Mouse (Mus musculus) thymus, postnatal 36 days (tissue): ENCODE data around the gene Mon2.

ENCODE experiments used
- DNase-seq, 2 experiments: peaks; one replicate each; pipeline ENCODE4 v3.0.0; 2022; ENCODE audit warnings: mixed read lengths in 2 of 2

Gene Mon2

GRCm38 (mm10) chr10:123076245-123077023 lies at the start of gene Mon2:
Mon2 (minus strand) TSS chr10:123076505.
- DNase-seq, result peak; percentile 95 to 97

- DNase-seq, result no peak
Measured at GRCm38 (mm10) chr10:123120666-123121392, 44.5 kb upstream of the Mon2 start.

- DNase-seq, result no peak
Measured at GRCm38 (mm10) chr10:123116861-123117260, 40.6 kb upstream of the Mon2 start.

GRCm38 (mm10) chr10:123113466-123113865 lies 37.2 kb upstream of the Mon2 start:
- DNase-seq, result no peak

DNA sequence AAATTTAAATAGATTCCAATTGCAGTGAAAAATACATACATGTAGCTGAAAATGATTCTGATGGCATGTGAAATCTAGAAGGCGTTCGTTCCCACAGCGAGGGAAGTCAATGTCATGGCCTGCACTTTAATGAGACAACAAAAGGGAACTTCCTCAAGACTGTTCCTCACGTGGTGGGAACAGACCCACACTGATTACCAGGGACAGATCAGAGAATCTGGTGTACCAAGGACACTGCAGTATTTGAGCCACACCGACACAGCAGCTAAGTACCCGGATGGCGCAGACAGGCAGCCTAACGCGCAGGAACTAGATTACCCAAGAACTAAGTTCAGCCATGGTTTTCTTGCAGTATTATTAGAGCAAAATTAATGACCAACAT lies 36.5 kb upstream of the Mon2 start:
- no peak for DNase-seq

DNA sequence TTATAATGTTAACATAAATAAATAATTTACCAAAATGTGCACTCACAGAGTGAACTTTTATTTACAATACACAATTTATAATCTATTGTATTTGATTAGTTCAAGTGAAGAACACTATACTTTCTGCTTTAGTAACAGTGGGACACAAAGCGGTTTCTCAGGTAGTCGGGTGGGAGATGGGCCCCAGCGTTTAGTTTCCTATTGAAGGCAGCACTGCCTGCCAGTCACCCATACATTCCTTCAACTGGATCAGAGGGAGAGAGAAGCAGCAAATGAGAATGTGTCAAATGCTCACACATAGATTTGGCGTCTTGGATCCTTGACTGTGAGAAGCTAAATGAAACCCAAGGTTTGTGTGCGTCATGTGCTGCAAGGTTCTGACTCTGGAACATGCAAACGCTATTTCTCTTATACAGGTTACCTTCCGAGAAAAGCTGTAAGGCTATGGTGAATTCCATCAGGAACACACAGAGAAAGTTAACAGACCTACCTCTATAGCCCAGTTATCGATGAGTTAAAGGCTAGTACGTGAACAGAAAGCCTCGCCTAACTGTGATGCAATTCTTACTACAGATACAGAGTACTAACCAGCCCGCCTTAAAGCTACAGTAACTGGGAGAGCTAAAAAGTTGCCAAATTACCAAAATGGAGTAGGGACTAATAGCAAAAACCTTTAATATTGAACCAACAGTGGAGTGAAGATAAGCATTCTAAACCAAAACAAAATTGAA lies 35.9 kb upstream of the Mon2 start:
- DNase-seq, result no peak

DNA sequence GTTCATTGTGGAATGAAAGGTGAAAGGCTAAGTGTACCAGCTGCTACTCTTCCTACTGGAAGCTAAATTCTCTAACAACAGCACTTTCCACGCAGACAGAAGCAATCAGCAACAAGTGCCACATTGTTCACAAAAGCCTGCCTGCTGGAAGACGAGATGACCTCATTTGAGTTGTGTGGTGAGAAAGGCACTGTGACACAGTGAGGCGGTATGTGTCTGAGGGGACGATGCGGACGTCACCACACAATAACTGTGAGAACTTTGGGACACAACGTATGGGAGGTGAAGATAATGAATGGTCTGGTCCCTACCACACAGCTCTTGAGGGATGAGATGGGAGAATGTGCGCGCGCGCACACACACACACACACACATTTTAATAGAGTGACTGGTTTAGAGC lies 34.2 kb upstream of the Mon2 start:
- no peak for DNase-seq

DNA sequence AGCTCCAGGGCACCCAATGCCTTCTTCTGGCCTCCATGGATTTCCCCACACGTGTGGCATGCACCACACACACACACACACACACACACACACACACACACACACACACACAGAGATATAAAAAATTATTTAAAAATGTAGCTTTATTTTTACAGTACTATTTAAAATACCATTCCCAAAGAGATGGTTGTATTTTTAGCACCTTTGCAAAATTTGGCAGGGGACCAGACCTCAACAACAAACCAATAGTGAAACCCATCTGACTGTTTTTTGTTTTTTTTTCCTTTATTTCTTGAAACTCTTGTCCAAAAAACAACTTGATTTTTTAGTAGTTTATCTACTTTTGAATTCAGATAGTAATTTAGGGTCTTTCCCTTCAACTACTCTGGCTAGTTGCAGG lies 32.2 kb upstream of the Mon2 start:
- no peak for DNase-seq

DNA sequence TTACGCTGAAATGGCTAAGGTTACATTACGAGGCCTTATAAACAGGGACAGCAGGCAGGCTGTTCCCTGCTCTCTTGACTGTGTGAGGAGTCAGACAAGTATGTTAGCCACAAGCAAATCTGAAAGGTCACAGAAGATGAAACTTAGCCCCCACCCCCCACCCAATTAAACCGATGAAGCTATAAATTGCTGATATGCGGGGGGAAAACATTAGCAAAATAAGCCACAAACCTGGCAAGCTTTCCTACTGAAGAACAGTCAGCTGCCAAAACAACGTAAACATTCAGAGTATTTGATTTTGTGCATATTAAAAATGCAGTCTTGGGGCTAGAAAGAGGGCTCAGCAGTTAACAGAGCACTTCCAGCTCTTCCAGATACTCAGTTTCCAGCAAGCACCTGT lies 31.8 kb upstream of the Mon2 start:
- no peak for DNase-seq

DNA sequence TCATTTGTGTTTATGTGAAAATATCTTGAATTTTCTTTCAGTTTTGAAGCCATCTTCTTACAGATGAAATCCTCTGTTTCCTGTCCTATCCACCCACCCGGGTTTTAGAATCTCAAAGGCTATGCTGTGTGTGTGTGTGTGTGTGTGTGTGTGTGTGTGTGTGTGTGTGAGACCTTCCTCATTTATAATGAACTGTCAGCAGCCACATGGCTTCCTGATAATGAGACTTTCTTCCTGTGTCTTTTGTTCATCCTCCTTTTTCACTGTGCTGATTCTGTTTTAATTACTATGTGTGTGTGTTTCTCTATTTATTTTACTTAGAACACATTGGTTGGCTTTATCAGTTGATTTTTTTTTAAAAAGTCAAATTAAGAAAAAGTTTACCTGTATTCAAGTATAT lies 25.0 kb upstream of the Mon2 start:
- DNase-seq, result no peak

GRCm38 (mm10) chr10:123100584-123100983 lies 24.3 kb upstream of the Mon2 start:
- no peak for DNase-seq

DNA sequence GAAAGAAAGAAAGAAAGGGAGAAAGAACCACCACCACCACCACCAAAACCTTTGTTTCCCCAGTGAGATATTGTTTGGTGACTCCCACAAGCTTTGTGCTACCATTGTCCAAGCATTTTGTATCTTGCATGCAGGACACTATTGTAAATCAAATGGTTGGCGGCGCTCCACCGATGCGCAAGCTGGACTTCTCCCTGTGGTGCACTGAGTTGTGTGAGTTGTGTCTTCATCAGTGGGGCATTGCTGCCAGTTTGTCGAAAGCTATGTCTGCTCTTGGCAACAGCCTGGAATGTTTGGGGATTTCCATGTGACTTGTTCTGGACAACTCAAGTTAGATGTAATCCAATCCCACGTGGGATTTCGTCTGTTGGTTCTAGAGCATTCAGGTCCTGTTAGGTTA lies 18.2 kb upstream of the Mon2 start:
- no peak for DNase-seq

DNA sequence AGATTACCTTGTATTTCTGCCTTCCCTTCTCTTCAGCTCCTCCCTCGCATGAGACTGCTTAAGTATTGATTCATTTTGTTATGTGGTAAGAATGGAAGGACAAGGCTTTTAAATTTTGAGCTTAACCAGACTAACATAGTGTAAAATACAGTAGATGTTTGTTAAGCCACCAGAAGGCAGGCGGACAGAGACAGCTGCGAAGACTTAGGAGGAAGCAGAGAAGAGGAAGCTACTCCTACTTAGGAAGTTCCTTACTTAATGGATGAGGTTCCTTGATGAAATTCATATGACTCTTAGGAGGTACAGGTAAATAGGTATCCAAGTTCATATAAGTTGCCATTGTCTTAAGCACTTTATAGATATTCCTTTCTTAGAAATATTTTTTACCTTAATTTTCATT lies 16.3 kb upstream of the Mon2 start:
- DNase-seq, result no peak

DNA sequence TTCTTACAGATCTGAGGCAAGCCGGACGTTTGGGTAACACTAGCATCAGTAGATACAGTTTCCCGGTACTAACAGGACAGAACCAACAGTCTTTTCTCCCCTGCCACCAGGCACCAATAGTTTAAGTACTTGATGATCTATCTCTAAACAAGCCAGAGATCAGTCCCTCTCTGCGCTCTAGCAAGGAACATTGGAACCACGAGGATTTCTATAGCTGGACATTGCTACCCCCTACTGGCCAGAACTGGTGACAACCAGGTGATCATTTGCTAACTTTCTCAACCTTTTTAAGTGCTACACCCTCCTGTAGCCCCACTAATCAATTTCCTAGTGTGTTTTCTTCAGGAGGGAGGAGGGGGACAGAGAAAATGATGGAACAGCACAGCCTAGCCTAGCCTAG lies 15.4 kb upstream of the Mon2 start:
- DNase-seq, result peak; percentile 24 to 45

DNA sequence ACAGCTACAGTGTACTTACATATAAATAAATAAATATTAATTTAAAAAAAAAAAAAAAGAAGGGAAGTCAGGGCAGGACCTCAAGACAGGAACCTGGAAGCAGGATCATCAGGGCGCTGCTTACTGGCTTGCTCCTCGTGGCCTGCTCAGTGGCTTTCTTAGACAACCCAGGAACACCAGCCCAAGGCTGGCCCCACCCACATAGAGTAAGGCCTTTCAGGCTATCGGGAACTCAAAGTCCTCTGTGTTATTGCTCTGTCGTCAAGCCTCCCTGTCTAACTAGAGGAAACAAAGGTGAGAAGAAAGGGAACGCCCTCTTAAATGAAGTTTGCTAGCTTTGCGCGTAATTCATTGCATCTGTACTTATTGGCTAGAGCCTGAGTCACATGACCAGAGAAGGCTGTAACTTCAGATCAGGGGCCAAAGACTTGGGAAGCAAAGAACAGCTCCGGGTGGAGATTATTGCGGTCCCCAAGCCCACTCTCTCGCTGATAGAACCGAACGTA lies 13.2 kb upstream of the Mon2 start:
- no peak for DNase-seq

GRCm38 (mm10) chr10:123086847-123087246 lies 10.5 kb upstream of the Mon2 start:
- DNase-seq, result no peak

- DNase-seq, result no peak
Measured at GRCm38 (mm10) chr10:123084900-123085641, 8.8 kb upstream of the Mon2 start.

GRCm38 (mm10) chr10:123084307-123084706 lies 8.0 kb upstream of the Mon2 start:
- DNase-seq, result no peak

DNA sequence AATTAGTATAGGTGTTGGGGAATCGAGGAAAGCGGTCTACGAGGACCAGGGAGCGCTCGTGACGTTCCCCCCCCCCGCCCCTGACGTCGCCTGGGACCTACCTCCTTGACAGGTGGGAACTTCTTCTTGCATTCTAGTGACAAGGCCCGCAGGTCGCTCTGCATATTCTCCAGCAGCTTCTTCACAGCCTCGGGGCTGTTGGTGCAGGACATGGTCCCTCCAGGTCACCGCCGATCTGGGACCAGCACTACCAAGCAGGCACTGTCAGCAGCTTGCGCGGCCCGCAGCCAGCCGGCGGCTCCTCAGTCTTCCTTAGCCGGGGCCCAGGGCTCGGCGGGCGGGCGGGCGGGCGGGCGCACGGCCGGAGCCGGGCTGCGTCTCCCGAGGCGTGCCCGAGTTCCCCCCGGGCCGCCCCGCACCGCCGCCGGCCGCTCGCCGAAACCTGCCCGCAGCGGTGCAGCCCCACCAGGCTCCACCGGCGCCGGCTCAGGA lies 508 bp downstream of the Mon2 start:
- DNase-seq, result peak in 1 of 2 experiments; percentile 46

GRCm38 (mm10) chr10:123071997-123072396 lies 4.3 kb downstream of the Mon2 start:
- no peak for DNase-seq

- no peak for DNase-seq
Measured at GRCm38 (mm10) chr10:123063021-123063420, 13.3 kb downstream of the Mon2 start.

DNA sequence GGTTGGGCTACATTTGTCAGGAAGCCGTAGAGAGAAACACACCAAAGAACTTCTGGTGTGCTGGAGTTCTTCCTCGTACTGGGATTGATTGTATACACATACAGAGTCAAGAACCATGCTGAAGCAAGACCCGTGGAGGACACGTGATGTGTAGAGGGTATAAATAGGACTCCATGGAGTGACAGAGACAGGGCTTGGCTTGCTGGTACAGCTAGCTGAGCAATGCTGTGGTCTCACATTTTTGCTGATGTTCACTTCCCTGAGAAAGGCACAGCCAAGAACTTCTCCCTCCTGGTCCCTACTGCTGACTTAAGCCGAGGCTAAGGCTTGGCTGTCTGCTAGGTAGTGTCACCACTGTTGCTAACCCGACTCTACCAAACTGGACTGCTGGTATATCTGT lies 15.5 kb downstream of the Mon2 start:
- DNase-seq, result no peak

- no peak for DNase-seq
Measured at GRCm38 (mm10) chr10:123057082-123057481, 19.2 kb downstream of the Mon2 start.
